Mouse (Mus musculus) brain, embryonic 14.5 days (tissue): Measurements from ENCODE around the gene Rnase9.

Experiments used
- CTCF ChIP-seq: fragments of 200-500 bp; IDR thresholded peaks from 2 replicates; pipeline ENCODE4 v1.5.1; 2012; ENCODE audit warnings: inconsistent platforms, mild to moderate bottlenecking, moderate library complexity, borderline replicate concordance; ENCODE audit not compliant: insufficient read depth, insufficient read length; ENCODE audit errors: extremely low read depth
- POLR2A ChIP-seq: fragments of 200-500 bp; IDR thresholded peaks from 2 replicates; pipeline ENCODE4 v1.6.1; 2012; ENCODE audit warnings: mild to moderate bottlenecking, inconsistent platforms, borderline replicate concordance; ENCODE audit not compliant: poor library complexity, insufficient read depth, insufficient read length, severe bottlenecking; ENCODE audit errors: extremely low read depth

GRCm38 (mm10) chr14:50997088-50997487 is 44.6 kb downstream of the Rnase9 start:
- TF ChIP-seq CTCF (no peak), POLR2A (no peak)
